Mouse (Mus musculus) kidney, embryonic 15.5 days (tissue): Measurements from ENCODE around the gene Ccn5. TPM values are rescaled to one million over a fixed set of nuclear protein-coding genes. Genes with fewer than 3 reads are reported as not detected.
A peak's percentile ranks its signal among the peaks of the same experiment; 100 is the strongest.

ENCODE experiments used
- ATAC-seq: fragments of 200-750 bp; cut with Nextera tagmentation; replicated peaks from 2 replicates; pipeline ENCODE4 v1.8.0; 2017; ENCODE audit warnings: moderate TSS enrichment; ENCODE audit not compliant: low FRiP score
- H3K27ac ChIP-seq: fragments of 300-500 bp; sonication (generic); 2 replicates; pipeline ENCODE4 v1.5.1; 2015; ENCODE audit warnings: mild to moderate bottlenecking, inconsistent platforms
- H3K27me3 ChIP-seq: fragments of 300-500 bp; sonication (generic); 2 replicates; pipeline ENCODE4 v1.6.1; 2015; ENCODE audit warnings: inconsistent platforms
- H3K36me3 ChIP-seq: fragments of 300-500 bp; sonication (generic); 2 replicates; pipeline ENCODE4 v1.6.1; 2015; ENCODE audit warnings: inconsistent platforms
- H3K4me1 ChIP-seq: fragments of 300-500 bp; sonication (generic); 2 replicates; pipeline ENCODE4 v1.6.1; 2015; ENCODE audit warnings: inconsistent platforms
- H3K4me2 ChIP-seq: fragments of 300-500 bp; sonication (generic); 2 replicates; pipeline ENCODE4 v1.6.1; 2015; ENCODE audit warnings: moderate library complexity, mild to moderate bottlenecking, inconsistent platforms
- H3K4me3 ChIP-seq: fragments of 300-500 bp; sonication (generic); replicated peaks from 2 replicates; pipeline ENCODE4 v1.5.1; 2015; ENCODE audit warnings: mild to moderate bottlenecking, inconsistent platforms
- H3K9ac ChIP-seq: fragments of 300-500 bp; sonication (generic); 2 replicates; pipeline ENCODE4 v1.6.1; 2015; ENCODE audit warnings: mild to moderate bottlenecking, inconsistent platforms
- H3K9me3 ChIP-seq: fragments of 300-500 bp; sonication (generic); replicated peaks from 2 replicates; pipeline ENCODE4 v1.6.1; 2016; ENCODE audit warnings: inconsistent platforms
- WGBS: fragments of 180-500 bp; shearing (Covaris S2); methylation state at CpG from one replicate; pipeline ENCODE4 v1.1.7; 2015; ENCODE audit warnings: mixed read lengths; 5-methylcytosine and 5-hydroxymethylcytosine counted together
- polyA plus RNA-seq: library from polyadenylated mRNA; unstranded; fragments of >200 nt; fragmentation: Nextera tagmentation; extraction: Ambion mirVana; gene quantifications from 2 replicates; pipeline ENCODE4 v1.2.1, GENCODE M21; 2015

Gene Ccn5
- polyA plus RNA-seq, 1 experiment from 2014 or later: 0.62 TPM

DNA sequence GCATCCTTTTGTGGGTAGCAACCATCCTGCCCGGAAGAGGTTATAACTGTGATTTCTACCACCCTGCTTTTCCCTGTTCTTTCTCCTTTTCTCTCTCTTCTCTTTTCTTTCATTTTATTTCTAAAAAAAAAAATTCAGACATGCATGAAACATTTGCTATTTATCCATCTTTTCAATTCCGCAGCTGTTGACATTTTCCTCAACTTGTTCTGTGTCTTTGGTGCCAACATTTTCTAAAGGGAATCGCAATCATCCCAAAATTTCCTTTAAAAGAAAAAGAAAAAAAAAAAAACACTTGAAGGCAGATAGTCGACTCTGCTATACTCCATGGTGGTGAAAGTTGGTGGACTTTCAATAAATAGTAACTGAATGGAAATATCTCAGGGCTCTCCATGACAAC lies 11.5 kb upstream of the Ccn5 start:
- WGBS: 90% methylated on average over 4 of the region's 4 CpGs
- Histone ChIP-seq H3K4me2 (no peak overlapping the region), H3K9ac (no peak overlapping the region), H3K27ac (no peak overlapping the region), H3K4me3 (no peak overlapping the region), H3K36me3 (no peaks in the 10 kb centered on the region), H3K9me3 (no peaks in the 10 kb centered on the region), H3K27me3 (no peaks in the 10 kb centered on the region), H3K4me1 (no peaks in the 10 kb centered on the region)
- no peak for ATAC-seq

DNA sequence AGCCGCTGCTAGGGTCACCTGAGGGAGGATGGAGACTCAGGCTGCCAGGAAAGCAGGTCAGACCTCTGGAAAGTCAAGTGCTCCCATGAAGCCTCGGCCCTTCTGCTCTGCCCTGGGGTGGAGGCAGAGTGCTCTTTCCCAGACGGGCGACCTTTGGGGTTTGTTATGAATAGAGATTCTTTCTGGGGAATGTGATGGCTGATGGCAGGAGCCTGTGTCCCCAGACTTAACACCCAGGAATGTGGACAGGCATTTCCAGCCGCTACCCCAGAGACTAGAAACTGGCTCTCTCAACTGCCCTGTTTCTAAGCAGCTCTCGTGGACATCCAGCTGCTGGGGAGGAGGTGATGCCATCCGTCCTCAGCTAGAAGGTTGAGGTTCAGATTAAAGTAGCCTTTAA lies 11.0 kb upstream of the Ccn5 start:
- ATAC-seq: no peak
- H3K9me3 ChIP-seq: no peaks in the 10 kb centered on the region
- no peak overlapping the region for H3K27ac ChIP-seq
- H3K4me2 ChIP-seq: no peak overlapping the region
- H3K36me3 ChIP-seq: no peaks in the 10 kb centered on the region
- H3K4me1 ChIP-seq: no peaks in the 10 kb centered on the region
- no peak overlapping the region for H3K4me3 ChIP-seq
- no peaks in the 10 kb centered on the region for H3K27me3 ChIP-seq
- H3K9ac ChIP-seq: no peak overlapping the region
- 56% methylated on average over 7 of the region's 7 CpGs for WGBS

DNA sequence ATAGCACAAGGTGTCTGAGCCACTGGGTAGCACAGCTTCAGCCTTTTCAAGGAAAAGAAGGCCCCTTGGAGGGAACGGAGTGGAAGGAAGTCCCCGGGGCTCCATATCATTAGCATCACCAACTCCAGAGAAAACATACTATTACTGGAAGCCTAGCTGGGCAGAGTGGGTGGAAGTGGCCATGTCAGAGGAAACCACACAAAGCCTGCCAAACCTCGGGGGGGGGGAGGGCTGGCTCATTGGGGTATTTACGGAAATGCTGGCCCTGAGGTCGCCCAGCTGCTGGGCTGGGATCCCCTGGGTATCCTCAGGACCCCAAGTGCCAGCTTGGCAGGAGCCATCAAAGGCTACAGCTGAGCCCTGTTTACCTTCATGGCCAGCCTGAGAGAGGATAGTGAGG lies 7.6 kb upstream of the Ccn5 start:
- no peak for ATAC-seq
- Histone ChIP-seq H3K4me1 (no peaks in the 10 kb centered on the region), H3K9me3 (no peaks in the 10 kb centered on the region), H3K27ac (no peak overlapping the region), H3K36me3 (no peaks in the 10 kb centered on the region), H3K4me3 (no peak overlapping the region), H3K9ac (no peak overlapping the region), H3K4me2 (no peak overlapping the region), H3K27me3 (no peaks in the 10 kb centered on the region)
- 55% methylated on average over 5 of the region's 5 CpGs for WGBS

DNA sequence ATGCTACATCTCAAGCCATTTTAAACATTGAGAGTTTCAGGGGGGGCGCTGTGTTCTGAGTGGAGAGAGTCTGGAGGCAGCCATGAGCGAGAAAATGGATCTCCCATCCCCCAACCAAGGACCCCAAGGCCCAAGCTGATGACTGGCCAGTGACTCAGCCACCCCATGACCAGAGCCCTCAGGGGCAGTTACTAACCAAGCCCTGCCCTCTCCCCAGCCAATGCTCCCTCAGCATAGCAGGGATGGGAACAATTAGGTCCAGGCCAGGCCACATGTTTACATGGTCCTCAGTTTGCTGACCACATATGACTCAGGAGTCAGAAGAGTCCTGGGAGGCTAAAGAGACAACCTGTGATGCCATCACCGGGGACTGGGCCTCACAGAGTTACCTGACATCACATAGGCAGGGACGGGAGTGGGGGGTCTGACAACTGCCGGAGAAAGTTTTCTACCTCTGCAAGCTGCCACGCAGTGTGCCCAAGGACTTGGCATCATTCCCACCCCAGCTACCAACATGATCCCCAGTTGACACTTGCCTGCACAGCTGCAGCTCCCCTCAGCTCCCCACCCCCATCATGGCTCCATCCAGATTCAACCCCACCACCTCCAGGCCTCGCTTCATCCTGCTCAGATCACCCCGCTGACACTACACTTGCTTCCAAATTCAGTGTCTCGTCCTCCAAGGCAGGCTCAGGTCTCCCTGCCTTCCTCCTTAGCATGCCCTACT lies 5.8 kb upstream of the Ccn5 start:
- no peak for ATAC-seq
- Histone ChIP-seq H3K9ac (no peak overlapping the region), H3K27me3 (no peaks in the 10 kb centered on the region), H3K27ac (no peak overlapping the region), H3K36me3 (no peaks in the 10 kb centered on the region), H3K4me1 (no peaks in the 10 kb centered on the region), H3K4me2 (no peak overlapping the region), H3K9me3 (no peaks in the 10 kb centered on the region), H3K4me3 (no peak overlapping the region)
- WGBS: 87% methylated on average over 9 of the region's 9 CpGs

DNA sequence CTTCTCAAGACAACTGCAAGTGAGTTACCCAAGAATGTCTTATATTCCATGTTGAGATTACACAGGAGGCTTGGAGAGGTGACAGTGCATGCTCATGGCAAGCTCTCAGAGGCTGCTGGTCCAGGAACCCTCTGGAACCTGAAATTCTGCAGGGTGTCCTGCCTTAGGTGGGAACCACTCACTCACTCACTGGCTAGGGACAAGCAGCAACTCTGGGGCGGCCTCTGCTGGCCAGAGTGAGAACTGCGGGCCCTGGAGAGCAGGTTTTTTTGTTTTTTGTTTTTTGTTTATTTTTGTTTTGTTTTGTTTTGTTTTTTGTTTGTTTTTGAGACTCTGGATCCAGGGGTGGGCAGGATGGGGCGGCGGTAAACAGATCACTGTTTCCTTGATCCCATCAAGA lies 2.6 kb downstream of the Ccn5 start:
- WGBS: 3% methylated on average over 4 of the region's 4 CpGs
- Histone ChIP-seq H3K27me3 (0 out of 2 replicates have a peak, but pooled peaks cover 3% of the 10 kb centered on the region), H3K36me3 (no peaks in the 10 kb centered on the region), H3K9ac (no peak overlapping the region), H3K4me3 (peak overlapping the region; percentile 27), H3K4me1 (peaks cover 7% of the 10 kb centered on the region), H3K4me2 (peak overlapping the region; percentile 54), H3K27ac (no peak overlapping the region), H3K9me3 (no peaks in the 10 kb centered on the region)
- ATAC-seq: no peak

DNA sequence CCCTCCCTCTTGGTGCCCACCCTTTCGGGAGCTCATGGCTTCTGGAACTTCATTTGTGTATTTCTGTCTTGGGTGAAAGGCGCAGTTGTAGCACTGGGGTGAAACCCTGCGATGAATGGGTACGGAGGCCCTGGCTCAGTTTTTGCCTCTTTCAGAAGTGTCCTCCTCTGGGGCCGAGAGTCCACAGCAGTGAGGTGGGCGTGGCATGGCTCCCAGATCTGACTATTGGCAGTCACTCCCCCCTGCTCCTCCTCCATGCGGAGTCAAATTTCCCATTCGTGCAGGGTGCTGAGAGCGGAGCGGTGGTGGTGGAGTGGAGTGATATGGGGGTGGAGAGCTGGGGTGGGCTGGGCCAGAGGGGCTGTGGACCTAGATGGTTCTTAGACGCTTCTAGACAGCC lies 3.1 kb downstream of the Ccn5 start:
- Histone ChIP-seq H3K9ac (no peak overlapping the region), H3K36me3 (no peaks in the 10 kb centered on the region), H3K9me3 (no peaks in the 10 kb centered on the region), H3K4me2 (peak overlapping the region; percentile 54), H3K27ac (no peak overlapping the region), H3K4me1 (peaks cover 7% of the 10 kb centered on the region), H3K4me3 (peak overlapping the region; percentile 27), H3K27me3 (0 out of 2 replicates have a peak, but pooled peaks cover 3% of the 10 kb centered on the region)
- peak; percentile 89 for ATAC-seq
- WGBS: 15% methylated on average over 11 of the region's 11 CpGs

DNA sequence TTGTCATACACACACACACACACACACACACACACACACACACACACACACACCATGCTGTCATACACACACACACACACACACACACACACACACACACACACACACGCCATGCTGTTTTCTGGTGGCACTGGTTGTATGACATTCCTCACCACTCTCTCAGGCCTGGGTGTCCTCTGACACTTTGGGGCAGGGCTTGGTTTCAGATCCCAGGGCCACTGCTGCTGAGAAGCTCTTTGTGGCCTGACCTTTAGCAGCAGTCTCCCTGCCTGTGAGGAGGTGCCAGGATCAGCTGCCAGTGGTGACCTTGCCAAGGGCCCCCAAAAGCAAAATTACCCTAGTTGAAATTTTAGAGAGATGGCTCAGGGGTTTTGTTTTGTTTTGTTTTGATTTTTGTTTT lies 5.2 kb downstream of the Ccn5 start:
- Histone ChIP-seq H3K36me3 (no peaks in the 10 kb centered on the region), H3K4me2 (no peak overlapping the region), H3K27me3 (0 out of 2 replicates have a peak, but pooled peaks cover 3% of the 10 kb centered on the region), H3K9ac (no peak overlapping the region), H3K4me1 (peaks cover 7% of the 10 kb centered on the region), H3K4me3 (no peak overlapping the region), H3K9me3 (no peaks in the 10 kb centered on the region), H3K27ac (no peak overlapping the region)
- WGBS: 71% methylated on average over 1 of the region's 1 CpGs
- no peak for ATAC-seq

DNA sequence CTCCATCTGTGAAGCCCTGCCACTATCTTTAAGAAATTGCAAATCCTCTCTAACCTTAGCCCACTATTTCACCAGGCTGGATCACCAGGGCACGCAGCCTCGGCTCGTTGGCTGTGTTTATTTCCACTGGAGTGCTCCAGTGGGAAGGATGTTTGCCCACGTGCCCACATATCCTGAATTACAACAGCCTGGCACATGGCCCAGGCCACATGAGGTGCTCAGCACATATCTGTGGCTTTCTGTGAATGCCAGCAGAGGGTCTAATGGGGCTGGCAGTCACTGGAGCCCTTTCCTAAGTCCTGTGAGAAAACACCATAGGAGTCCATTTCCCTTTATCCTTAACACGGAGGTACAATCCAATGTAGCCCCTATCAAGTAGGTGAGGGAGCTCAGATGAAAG lies 5.8 kb downstream of the Ccn5 start:
- H3K27ac ChIP-seq: no peak overlapping the region
- H3K4me2 ChIP-seq: no peak overlapping the region
- 66% methylated on average over 5 of the region's 5 CpGs for WGBS
- H3K4me1 ChIP-seq: peaks cover 7% of the 10 kb centered on the region
- no peak overlapping the region for H3K9ac ChIP-seq
- no peaks in the 10 kb centered on the region for H3K36me3 ChIP-seq
- H3K9me3 ChIP-seq: no peaks in the 10 kb centered on the region
- no peak for ATAC-seq
- no peak overlapping the region for H3K4me3 ChIP-seq
- 0 out of 2 replicates have a peak, but pooled peaks cover under 1% of the 10 kb centered on the region for H3K27me3 ChIP-seq

DNA sequence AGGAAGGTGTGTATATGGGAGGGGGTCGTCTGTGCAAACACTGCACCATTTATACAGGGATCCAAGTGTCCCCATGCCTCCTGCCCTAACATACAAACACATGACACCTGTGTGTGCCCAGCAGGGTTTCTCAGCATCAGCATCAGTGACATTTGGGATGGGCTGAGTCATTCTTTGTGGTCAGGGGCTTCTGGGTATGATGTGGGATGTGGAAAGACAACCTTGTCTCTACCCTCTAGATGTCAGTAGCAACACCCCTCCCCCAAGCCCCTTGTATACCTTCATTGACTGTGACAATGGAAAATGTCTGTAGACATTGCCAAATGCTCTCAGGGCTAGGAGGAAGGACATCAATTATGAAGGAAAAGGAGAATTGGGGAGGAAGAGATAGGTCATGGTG lies 10.5 kb downstream of the Ccn5 start:
- 53% methylated on average over 1 of the region's 1 CpGs for WGBS
- no peaks in the 10 kb centered on the region for H3K36me3 ChIP-seq
- ATAC-seq: no peak

DNA sequence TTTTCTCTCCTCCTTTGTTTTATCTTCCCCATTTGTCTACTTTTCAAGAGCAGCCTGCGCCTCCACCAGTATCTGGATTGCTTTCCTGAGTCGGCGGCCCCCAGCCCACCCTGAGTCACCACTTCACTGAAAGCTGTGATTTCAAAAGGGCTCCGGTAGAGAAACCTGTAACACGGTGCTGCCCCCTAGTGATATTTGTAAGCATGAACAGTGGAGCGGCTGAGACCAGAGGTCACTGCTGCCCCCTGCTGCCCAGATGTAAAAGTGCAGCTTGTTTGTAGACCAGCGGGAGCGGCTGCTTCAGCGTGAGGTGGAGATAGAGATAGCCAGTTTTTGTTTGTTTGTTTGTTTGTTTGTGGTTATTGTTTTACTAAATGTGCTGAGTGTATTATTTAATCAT lies 17.4 kb downstream of the Ccn5 start:
- H3K27ac ChIP-seq: no peak overlapping the region
- no peak for ATAC-seq
- H3K4me3 ChIP-seq: no peak overlapping the region
- H3K9me3 ChIP-seq: no peaks in the 10 kb centered on the region
- H3K9ac ChIP-seq: no peak overlapping the region
- no peaks in the 10 kb centered on the region for H3K4me1 ChIP-seq
- H3K36me3 ChIP-seq: no peaks in the 10 kb centered on the region
- no peak overlapping the region for H3K4me2 ChIP-seq
- WGBS: 29% methylated on average over 9 of the region's 9 CpGs
- H3K27me3 ChIP-seq: no peaks in the 10 kb centered on the region

More for the DNA sequence above, 10.5 kb downstream of the Ccn5 start:
- Histone ChIP-seq H3K4me3 (no peak overlapping the region), H3K27ac (no peak overlapping the region), H3K4me2 (no peak overlapping the region), H3K4me1 (no peaks in the 10 kb centered on the region), H3K9ac (no peak overlapping the region), H3K27me3 (no peaks in the 10 kb centered on the region), H3K9me3 (no peaks in the 10 kb centered on the region)

DNA sequence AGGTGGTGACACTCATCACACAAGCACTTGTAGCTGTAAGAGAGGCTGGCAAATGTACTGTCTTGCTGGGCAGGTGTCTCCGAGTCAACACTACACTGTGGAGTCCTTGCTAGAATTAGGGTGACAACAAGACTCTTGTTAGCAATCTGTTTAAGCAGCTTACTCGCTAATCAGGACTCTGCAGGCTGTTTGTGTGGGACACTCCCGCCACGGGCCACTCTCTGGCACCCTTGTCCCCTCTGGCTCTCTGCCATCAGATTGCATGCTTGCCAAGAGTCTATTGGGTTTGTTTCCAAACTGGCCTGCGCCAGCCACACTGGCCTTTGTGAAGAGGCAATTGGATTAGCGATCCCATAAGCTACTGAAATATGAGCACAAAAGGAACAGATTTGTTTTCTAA lies 18.9 kb downstream of the Ccn5 start:
- no peak for ATAC-seq
- WGBS: 72% methylated on average over 6 of the region's 6 CpGs
- H3K27me3 ChIP-seq: no peaks in the 10 kb centered on the region
- H3K4me3 ChIP-seq: no peak overlapping the region
- H3K36me3 ChIP-seq: no peaks in the 10 kb centered on the region
- H3K27ac ChIP-seq: no peak overlapping the region
- H3K9ac ChIP-seq: no peak overlapping the region
- H3K9me3 ChIP-seq: no peaks in the 10 kb centered on the region
- H3K4me1 ChIP-seq: no peaks in the 10 kb centered on the region
- H3K4me2 ChIP-seq: no peak overlapping the region

DNA sequence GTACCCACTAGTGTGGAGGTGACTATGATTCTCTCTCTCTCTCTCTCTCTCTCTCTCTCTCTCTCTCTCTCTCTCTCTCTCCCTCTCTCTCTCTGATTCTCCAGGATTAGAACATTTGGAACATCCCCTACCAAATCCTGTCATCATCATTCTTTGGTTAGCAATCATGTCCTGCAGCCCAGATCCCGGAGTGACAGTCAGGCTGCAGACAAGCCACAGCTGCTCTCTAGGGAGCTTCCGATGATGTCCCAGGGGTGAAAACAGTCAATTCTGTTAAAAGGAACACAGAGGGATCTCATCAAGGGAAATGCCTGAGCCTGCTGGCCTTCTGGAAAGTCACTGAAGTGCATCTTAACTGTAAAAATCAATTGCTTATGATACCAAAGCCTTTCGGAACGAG lies 21.4 kb downstream of the Ccn5 start:
- H3K4me3 ChIP-seq: no peak overlapping the region
- no peaks in the 10 kb centered on the region for H3K9me3 ChIP-seq
- no peak for ATAC-seq
- H3K9ac ChIP-seq: no peak overlapping the region
- H3K4me2 ChIP-seq: no peak overlapping the region
- H3K27me3 ChIP-seq: no peaks in the 10 kb centered on the region
- H3K36me3 ChIP-seq: no peaks in the 10 kb centered on the region
- no peak overlapping the region for H3K27ac ChIP-seq
- WGBS: 60% methylated on average over 4 of the region's 4 CpGs
- no peaks in the 10 kb centered on the region for H3K4me1 ChIP-seq

DNA sequence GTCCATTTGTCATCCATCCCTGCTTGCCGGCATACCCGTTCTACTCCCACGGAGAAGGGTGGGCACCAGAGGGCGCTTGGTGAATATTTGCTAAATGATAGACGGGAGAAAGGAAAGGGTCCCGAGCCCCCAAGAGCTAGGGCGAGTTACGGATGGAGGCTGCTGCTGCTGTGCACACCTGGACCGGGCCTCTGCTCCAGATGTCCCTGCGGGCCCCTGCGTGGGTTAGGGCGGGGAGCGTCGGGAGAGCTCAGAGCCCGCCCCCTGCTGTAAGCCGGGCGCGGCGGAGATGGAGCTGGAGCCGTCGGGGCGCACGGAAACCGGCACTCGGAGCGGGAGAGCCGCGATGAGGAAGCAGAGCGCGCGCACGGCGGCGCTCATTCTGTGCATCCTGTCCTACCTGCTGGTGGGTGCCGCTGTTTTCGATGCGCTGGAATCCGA lies 32.8 kb downstream of the Ccn5 start, which contains the start of gene Kcnk15:
TSS of gene Kcnk15 (plus strand) at position 191 of the 441 bp plus-strand sequence.
- H3K4me2 ChIP-seq: peak within 1 kb of the TSS; percentile 42
- ATAC-seq: no peak
- H3K9me3 ChIP-seq: no peaks in the 10 kb centered on the region
- peaks cover 88% of the 10 kb centered on the region for H3K27me3 ChIP-seq
- H3K27ac ChIP-seq: no peak within 1 kb of the TSS
- H3K4me1 ChIP-seq: peaks cover 10% of the 10 kb centered on the region
- no peaks in the 10 kb centered on the region for H3K36me3 ChIP-seq
- H3K9ac ChIP-seq: no peak within 1 kb of the TSS
- H3K4me3 ChIP-seq: peak within 1 kb of the TSS; percentile 28
- 1% methylated on average over 38 of the region's 38 CpGs for WGBS
